Mouse (Mus musculus): ENCODE measurements at regions not wholly inside any gene's neighbourhood (a gene's known extent, or its start where the extent isn't known, plus 50 kb on each side); places are given as distances from the start of the nearest gene placed in this dataset.

DNA sequence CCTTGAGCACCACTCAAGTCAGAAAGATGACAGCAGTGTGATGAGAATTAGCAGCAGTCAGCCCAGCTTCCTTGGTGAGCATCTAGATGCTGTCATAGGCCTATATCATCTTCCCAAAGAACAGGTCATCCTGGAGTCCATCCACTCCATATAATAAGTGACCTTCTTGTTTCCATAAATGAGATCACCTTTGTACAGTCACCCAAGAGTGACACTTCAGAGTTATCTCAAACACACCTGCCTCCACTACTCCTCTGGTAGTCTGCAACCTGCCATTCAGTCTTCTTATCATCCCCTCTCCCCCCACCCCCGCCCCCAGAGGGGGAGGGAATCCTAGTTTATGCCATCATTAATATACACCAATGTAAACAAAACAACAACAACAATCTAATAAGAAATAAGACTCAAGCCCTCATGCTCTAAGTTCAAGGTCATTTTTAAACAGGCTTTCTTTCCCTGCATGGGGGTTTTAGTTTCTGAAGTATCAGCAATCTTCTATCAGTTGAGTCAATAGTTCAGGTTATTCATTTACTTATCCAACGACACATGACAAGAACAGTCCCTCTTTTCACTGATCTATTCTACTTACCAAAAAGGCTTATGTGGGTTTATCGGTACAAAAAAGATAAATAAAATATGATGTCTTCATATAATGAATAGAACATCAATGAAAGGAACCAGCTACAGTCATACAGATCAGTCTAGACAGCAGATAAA lies 153.2 kb upstream of the Klf7 start:
- no peaks in the 10 kb centered on the region for H3K27me3 ChIP-seq (ENCODE audit: control insufficient read depth, insufficient read depth, low read length, poor library complexity, severe bottlenecking)
- H3K9ac ChIP-seq (ENCODE audit: low read depth, poor library complexity, severe bottlenecking): no peak overlapping the region
- TF ChIP-seq CTCF (IDR thresholded peaks at IDR 0.05; ENCODE audit: low read depth, low read length) (no peak), POLR2A (IDR thresholded peaks at IDR 0.05; ENCODE audit: insufficient read depth, low read length) (no peak), EP300 (IDR thresholded peaks at IDR 0.05; ENCODE audit: insufficient read depth, low read depth, low read length) (no peak)
- H3K9me3 ChIP-seq (replicated peaks; ENCODE audit: control insufficient read depth, insufficient read depth, low read length, poor library complexity, severe bottlenecking): 0 out of 2 replicates have a peak, but pooled peaks cover 2% of the 10 kb centered on the region
- no peaks in the 10 kb centered on the region for H3K4me1 ChIP-seq (ENCODE audit: control insufficient read depth, insufficient read depth, low read length)
- H3K4me3 ChIP-seq (ENCODE audit: low read depth, low read length): no peak overlapping the region
- H3K27ac ChIP-seq (ENCODE audit: insufficient read depth, low read length): no peak overlapping the region
- H3K36me3 ChIP-seq (ENCODE audit: control insufficient read depth, insufficient read depth, low read length, poor library complexity, severe bottlenecking): no peaks in the 10 kb centered on the region

DNA sequence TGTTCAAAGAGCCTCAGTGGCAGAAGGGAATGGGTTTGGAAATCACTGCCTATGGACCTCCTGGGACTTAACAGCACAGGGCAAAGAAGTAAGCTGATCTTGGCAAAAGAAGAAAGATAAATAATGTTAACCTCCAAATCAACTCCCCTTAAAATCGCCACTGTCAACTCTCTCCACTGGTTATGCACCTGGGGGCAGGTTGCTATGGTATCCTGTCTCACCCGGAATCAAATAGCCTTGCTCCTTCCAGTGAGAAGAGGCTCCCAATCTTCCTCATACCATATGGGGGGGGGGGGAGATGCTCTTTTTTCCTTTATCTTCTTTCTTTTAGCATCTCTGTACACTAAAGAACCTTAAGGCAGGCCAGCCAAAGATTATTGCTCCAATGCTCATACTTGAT lies 135.2 kb upstream of the Klf7 start:
- no peak for TF ChIP-seq POLR2A (IDR thresholded peaks at IDR 0.05; ENCODE audit: insufficient read depth, low read length)
- no peak for TF ChIP-seq EP300 (IDR thresholded peaks at IDR 0.05; ENCODE audit: insufficient read depth, low read depth, low read length)
- TF ChIP-seq CTCF (IDR thresholded peaks at IDR 0.05; ENCODE audit: low read depth, low read length): no peak
- H3K27ac ChIP-seq (ENCODE audit: insufficient read depth, low read length): no peak overlapping the region
- H3K4me3 ChIP-seq (ENCODE audit: low read depth, low read length): no peak overlapping the region
- peaks cover 5% of the 10 kb centered on the region for H3K9me3 ChIP-seq (replicated peaks; ENCODE audit: control insufficient read depth, insufficient read depth, low read length, poor library complexity, severe bottlenecking)
- H3K27me3 ChIP-seq (ENCODE audit: control insufficient read depth, insufficient read depth, low read length, poor library complexity, severe bottlenecking): no peaks in the 10 kb centered on the region
- H3K36me3 ChIP-seq (ENCODE audit: control insufficient read depth, insufficient read depth, low read length, poor library complexity, severe bottlenecking): no peaks in the 10 kb centered on the region
- H3K4me1 ChIP-seq (ENCODE audit: control insufficient read depth, insufficient read depth, low read length): no peaks in the 10 kb centered on the region
- H3K9ac ChIP-seq (ENCODE audit: low read depth, poor library complexity, severe bottlenecking): no peak overlapping the region

DNA sequence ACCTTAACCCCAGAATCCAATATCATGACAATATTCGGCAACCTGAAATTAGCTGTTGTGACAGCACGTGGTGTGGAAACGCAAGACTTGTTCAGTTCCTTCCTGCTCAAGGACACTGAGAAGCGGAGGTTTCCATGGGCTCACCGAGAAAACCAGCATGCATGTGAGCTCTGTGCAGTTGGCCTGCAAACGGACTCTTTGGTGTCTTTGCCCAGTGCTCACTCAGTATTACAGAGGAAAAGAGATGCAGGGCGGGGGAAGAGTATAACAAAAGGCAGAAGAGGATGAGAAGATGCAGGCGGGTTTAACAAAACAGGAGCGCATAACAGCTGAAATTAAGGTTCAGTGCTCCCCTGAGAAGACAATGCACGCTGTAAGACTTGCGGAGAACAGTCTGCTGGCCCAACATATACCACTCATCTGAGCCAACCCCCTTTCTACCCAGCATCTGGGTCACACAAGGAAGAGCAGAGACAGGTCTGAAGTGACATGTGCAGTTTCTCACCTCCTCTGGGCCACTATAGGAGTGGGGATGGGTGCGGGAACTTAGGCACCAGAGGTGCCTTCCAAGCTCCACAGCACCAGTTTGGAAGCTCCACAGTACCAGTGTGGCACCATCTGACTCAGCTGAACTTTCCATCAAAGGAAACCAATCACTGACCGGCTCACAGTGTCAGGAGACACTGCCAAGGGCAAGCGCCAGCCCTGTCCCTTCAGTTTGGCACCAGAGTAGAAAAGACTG lies 133.6 kb upstream of the Klf7 start:
- Histone ChIP-seq H3K4me3 (ENCODE audit: low read depth, low read length) (no peak overlapping the region), H3K9me3 (replicated peaks; ENCODE audit: control insufficient read depth, insufficient read depth, low read length, poor library complexity, severe bottlenecking) (peaks cover 10% of the 10 kb centered on the region), H3K4me1 (ENCODE audit: control insufficient read depth, insufficient read depth, low read length) (no peaks in the 10 kb centered on the region), H3K27ac (ENCODE audit: insufficient read depth, low read length) (no peak overlapping the region), H3K36me3 (ENCODE audit: control insufficient read depth, insufficient read depth, low read length, poor library complexity, severe bottlenecking) (no peaks in the 10 kb centered on the region), H3K27me3 (ENCODE audit: control insufficient read depth, insufficient read depth, low read length, poor library complexity, severe bottlenecking) (no peaks in the 10 kb centered on the region), H3K9ac (ENCODE audit: low read depth, poor library complexity, severe bottlenecking) (no peak overlapping the region)
- TF ChIP-seq POLR2A (IDR thresholded peaks at IDR 0.05; ENCODE audit: insufficient read depth, low read length) (no peak), CTCF (IDR thresholded peaks at IDR 0.05; ENCODE audit: low read depth, low read length) (no peak), EP300 (IDR thresholded peaks at IDR 0.05; ENCODE audit: insufficient read depth, low read depth, low read length) (no peak)

DNA sequence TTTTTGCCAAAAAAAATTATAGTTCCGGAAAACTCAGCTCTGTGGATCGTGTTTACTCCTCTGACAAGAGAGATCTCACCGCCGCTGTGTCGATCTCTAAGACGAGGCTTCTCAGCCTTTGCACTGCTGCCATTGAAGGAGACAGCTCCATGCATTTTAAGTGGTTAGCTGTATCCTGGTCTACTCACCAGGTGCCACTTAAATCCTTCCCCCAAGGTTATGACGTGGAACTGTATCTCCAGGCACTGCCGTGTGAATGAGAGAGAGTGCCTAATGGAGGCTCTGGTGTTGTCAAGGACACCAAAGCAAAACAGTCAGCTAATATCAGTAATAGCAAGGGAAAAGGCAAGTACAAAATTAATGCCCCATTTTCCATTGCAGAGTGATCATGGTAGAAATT lies 132.6 kb upstream of the Klf7 start:
- H3K27ac ChIP-seq (ENCODE audit: insufficient read depth, low read length): no peak overlapping the region
- H3K27me3 ChIP-seq (ENCODE audit: control insufficient read depth, insufficient read depth, low read length, poor library complexity, severe bottlenecking): no peaks in the 10 kb centered on the region
- TF ChIP-seq EP300 (IDR thresholded peaks at IDR 0.05; ENCODE audit: insufficient read depth, low read depth, low read length) (no peak), POLR2A (IDR thresholded peaks at IDR 0.05; ENCODE audit: insufficient read depth, low read length) (no peak), CTCF (IDR thresholded peaks at IDR 0.05; ENCODE audit: low read depth, low read length) (no peak)
- no peaks in the 10 kb centered on the region for H3K36me3 ChIP-seq (ENCODE audit: control insufficient read depth, insufficient read depth, low read length, poor library complexity, severe bottlenecking)
- peaks cover 14% of the 10 kb centered on the region for H3K9me3 ChIP-seq (replicated peaks; ENCODE audit: control insufficient read depth, insufficient read depth, low read length, poor library complexity, severe bottlenecking)
- H3K9ac ChIP-seq (ENCODE audit: low read depth, poor library complexity, severe bottlenecking): no peak overlapping the region
- no peak overlapping the region for H3K4me3 ChIP-seq (ENCODE audit: low read depth, low read length)
- H3K4me1 ChIP-seq (ENCODE audit: control insufficient read depth, insufficient read depth, low read length): no peaks in the 10 kb centered on the region

DNA sequence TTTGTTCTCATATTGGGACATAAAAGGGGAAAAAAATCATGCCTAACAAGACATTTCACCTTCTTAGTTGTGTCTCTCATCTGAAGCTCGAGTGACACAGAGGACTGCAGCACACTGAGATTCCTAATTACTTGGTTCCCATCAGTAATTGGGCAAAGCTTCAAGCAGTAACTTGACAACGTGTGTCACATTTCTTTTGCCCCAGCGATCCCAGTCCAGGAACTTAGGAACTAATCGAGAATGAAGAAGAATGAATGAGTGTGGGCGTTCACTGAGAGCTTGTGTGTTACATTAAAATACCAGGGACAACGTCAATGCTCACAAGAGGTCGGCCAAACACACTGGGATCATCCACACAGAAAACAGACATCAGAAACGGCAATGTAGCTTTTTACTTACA lies 131.9 kb upstream of the Klf7 start:
- H3K9me3 ChIP-seq (replicated peaks; ENCODE audit: control insufficient read depth, insufficient read depth, low read length, poor library complexity, severe bottlenecking): peaks cover 10% of the 10 kb centered on the region
- TF ChIP-seq CTCF (IDR thresholded peaks at IDR 0.05; ENCODE audit: low read depth, low read length): no peak
- no peak for TF ChIP-seq EP300 (IDR thresholded peaks at IDR 0.05; ENCODE audit: insufficient read depth, low read depth, low read length)
- TF ChIP-seq POLR2A (IDR thresholded peaks at IDR 0.05; ENCODE audit: insufficient read depth, low read length): no peak
- no peak overlapping the region for H3K4me3 ChIP-seq (ENCODE audit: low read depth, low read length)
- no peaks in the 10 kb centered on the region for H3K36me3 ChIP-seq (ENCODE audit: control insufficient read depth, insufficient read depth, low read length, poor library complexity, severe bottlenecking)
- H3K27ac ChIP-seq (ENCODE audit: insufficient read depth, low read length): no peak overlapping the region
- no peak overlapping the region for H3K9ac ChIP-seq (ENCODE audit: low read depth, poor library complexity, severe bottlenecking)
- no peaks in the 10 kb centered on the region for H3K4me1 ChIP-seq (ENCODE audit: control insufficient read depth, insufficient read depth, low read length)
- H3K27me3 ChIP-seq (ENCODE audit: control insufficient read depth, insufficient read depth, low read length, poor library complexity, severe bottlenecking): no peaks in the 10 kb centered on the region

DNA sequence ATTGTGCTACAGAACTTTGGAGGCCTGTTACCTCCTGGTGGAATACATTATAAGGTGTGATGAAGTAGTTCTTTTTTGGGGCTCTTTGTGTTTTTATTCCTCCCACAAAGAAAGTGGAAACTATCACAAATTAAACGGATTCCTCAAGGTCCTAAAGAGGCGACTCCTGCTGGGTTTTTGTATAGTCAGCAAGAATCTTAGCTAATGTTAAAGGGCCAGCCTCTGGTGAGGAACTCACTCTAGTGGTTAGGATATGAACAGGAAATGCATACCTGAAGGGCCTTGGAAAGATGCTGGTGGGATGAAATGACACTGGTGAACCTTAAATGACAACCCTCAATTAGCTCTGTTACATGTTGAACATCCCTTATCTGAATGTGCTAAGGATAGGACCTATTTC lies 120.3 kb upstream of the Klf7 start:
- Histone ChIP-seq H3K9ac (ENCODE audit: low read depth, poor library complexity, severe bottlenecking) (no peak overlapping the region), H3K27me3 (ENCODE audit: control insufficient read depth, insufficient read depth, low read length, poor library complexity, severe bottlenecking) (no peaks in the 10 kb centered on the region), H3K4me3 (ENCODE audit: low read depth, low read length) (no peak overlapping the region), H3K9me3 (replicated peaks; ENCODE audit: control insufficient read depth, insufficient read depth, low read length, poor library complexity, severe bottlenecking) (no peaks in the 10 kb centered on the region; the same call in 1 of the 2 replicates), H3K27ac (ENCODE audit: insufficient read depth, low read length) (no peak overlapping the region), H3K4me1 (ENCODE audit: control insufficient read depth, insufficient read depth, low read length) (no peaks in the 10 kb centered on the region), H3K36me3 (ENCODE audit: control insufficient read depth, insufficient read depth, low read length, poor library complexity, severe bottlenecking) (no peaks in the 10 kb centered on the region)
- no peak for TF ChIP-seq CTCF (IDR thresholded peaks at IDR 0.05; ENCODE audit: low read depth, low read length)
- no peak for TF ChIP-seq EP300 (IDR thresholded peaks at IDR 0.05; ENCODE audit: insufficient read depth, low read depth, low read length)

Data from ES-Bruce4 (cell line).